Mouse (Mus musculus): Measurements from ENCODE around the gene Tpra1.

Gene Tpra1

DNA sequence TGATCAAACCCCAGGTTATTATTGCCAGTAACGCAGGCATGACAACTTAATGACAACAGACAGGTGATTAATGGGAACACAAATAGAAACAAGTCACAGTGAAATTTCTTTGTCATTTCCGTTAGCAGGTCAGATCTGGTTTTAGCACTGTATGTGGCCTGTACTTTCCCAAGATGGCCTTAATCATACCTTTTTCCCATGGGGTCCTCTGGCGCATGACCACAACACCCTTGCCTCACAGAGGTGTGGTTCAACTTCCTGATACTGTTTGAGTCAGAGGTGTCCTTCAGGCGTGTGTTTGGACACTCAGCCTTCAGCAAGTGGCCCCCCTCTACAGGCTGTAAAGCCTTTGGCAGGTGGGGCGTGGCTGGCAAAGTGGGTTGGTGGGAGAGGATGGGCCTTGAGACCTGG, 55.8 kb downstream of the Tpra1 start:
- DNase-seq (ENCODE audit: low spot score), result no peak

DNA sequence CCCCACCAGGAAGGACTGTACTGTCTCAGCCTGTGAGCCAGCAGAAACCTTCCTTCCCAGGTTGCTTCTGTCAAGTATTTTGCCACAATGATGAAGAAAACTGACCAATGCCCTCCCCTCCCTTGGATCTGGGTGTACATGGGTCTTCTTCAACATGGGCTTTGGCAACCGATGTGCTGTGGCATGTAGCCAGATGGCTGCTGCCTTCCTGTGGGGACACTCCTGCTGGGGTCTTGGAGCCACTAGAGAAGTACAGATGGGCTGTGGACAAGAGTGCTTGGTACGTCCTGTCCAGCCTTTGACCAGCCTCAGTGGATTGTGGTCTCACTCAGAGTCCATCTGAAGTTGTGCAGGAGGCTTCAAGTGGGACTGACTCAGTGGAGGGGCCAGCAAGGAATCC, 56.3 kb downstream of the Tpra1 start:
- DNase-seq (ENCODE audit: low spot score), result no peak

- DNase-seq (ENCODE audit: low spot score), result peak; percentile 65
Observed at GRCm38 (mm10) chr6:88959834-88960233, 57.8 kb downstream of the Tpra1 start.

GRCm38 (mm10) chr6:88960941-88961340, 58.9 kb downstream of the Tpra1 start:
- DNase-seq (ENCODE audit: low spot score), result no peak

All from layer of hippocampus, adult 11-12 months (tissue).